Mouse (Mus musculus): Measurements from ENCODE around the gene AL732309.1. TPM values are rescaled to one million over a fixed set of nuclear protein-coding genes. Genes with fewer than 3 reads are reported as not detected.

Gene AL732309.1
- total RNA-seq (2023), result 11.0 TPM

GRCm38 (mm10) chr2:25246183-25247072 lies at the start of gene AL732309.1:
Gene AL732309.1 (minus strand): TSS chr2:25246863.

GRCm38 (mm10) chr2:25289651-25290050 lies 43.0 kb upstream of the AL732309.1 start, which contains the start of gene Lrrc26:
Gene Lrrc26 (plus strand): TSS chr2:25289915.

GRCm38 (mm10) chr2:25287927-25288649 lies 41.4 kb upstream of the AL732309.1 start, which contains the start of gene Tmem210:
Gene Tmem210 (plus strand): TSS chr2:25288145.

GRCm38 (mm10) chr2:25271827-25272511 lies 25.3 kb upstream of the AL732309.1 start, which contains the start of the genes Ssna1 and Anapc2:
Gene Ssna1 (minus strand): TSS chr2:25272438.
Gene Anapc2 (plus strand): TSS chr2:25272478.

GRCm38 (mm10) chr2:25262291-25262767 lies 15.7 kb upstream of the AL732309.1 start, which contains the start of gene Tprn:
Gene Tprn (plus strand): TSS chr2:25262618.

GRCm38 (mm10) chr2:25255284-25255779 lies 8.7 kb upstream of the AL732309.1 start, which contains the start of gene Tmem203:
Gene Tmem203 (plus strand): TSS chr2:25255439.

GRCm38 (mm10) chr2:25242101-25242506 lies 4.6 kb downstream of the AL732309.1 start, which contains the start of the genes Rnf208 and Cysrt1:
Gene Rnf208 (plus strand): TSS chr2:25242255.
Gene Cysrt1 (minus strand): TSS chr2:25242452.

GRCm38 (mm10) chr2:25236614-25237013 lies 10.0 kb downstream of the AL732309.1 start, which contains the start of gene Rnf224:
Gene Rnf224 (minus strand): TSS chr2:25236787.

GRCm38 (mm10) chr2:25234050-25234449 lies 12.6 kb downstream of the AL732309.1 start, which contains the start of gene Slc34a3:
Gene Slc34a3 (minus strand): TSS chr2:25234364.

GRCm38 (mm10) chr2:25224492-25224765 lies 22.2 kb downstream of the AL732309.1 start, which contains the start of gene Tubb4b:
Gene Tubb4b (minus strand): TSS chr2:25224702.

GRCm38 (mm10) chr2:25218445-25218844 lies 28.2 kb downstream of the AL732309.1 start, which contains the start of gene Fam166a:
Gene Fam166a (plus strand): TSS chr2:25218745.

GRCm38 (mm10) chr2:25214444-25214843 lies 32.2 kb downstream of the AL732309.1 start, which contains the start of gene Stpg3:
Gene Stpg3 (minus strand): TSS chr2:25214637.

GRCm38 (mm10) chr2:25211121-25211670 lies 35.5 kb downstream of the AL732309.1 start, which contains the start of gene Nelfb:
Gene Nelfb (minus strand): TSS chr2:25211489.

GRCm38 (mm10) chr2:25196172-25196954 lies 50.3 kb downstream of the AL732309.1 start, which contains the start of gene Tor4a:
Gene Tor4a (minus strand): TSS chr2:25196886.

Other genes starting within 250 kb of the AL732309.1 start
- gene Nsmf, start 192.5 kb downstream of the AL732309.1 start, total RNA-seq (2023), result 22.7 TPM
- gene Entpd8, start 166.6 kb downstream of the AL732309.1 start, total RNA-seq (2023), result not detected
- gene Noxa1, start 151.7 kb downstream of the AL732309.1 start, total RNA-seq (2023), result not detected
- 3.3 TPM for gene Nrarp, start 66.1 kb downstream of the AL732309.1 start, total RNA-seq (2023)
- gene Tor4a, start 50.0 kb downstream of the AL732309.1 start, total RNA-seq (2023), result 25.9 TPM
- gene Nelfb, start 35.4 kb downstream of the AL732309.1 start, total RNA-seq (2023), result 68.2 TPM
- not detected for gene Stpg3, start 32.2 kb downstream of the AL732309.1 start, total RNA-seq (2023)
- not detected for gene Fam166a, start 28.1 kb downstream of the AL732309.1 start, total RNA-seq (2023)
- 105 TPM for gene Tubb4b, start 22.2 kb downstream of the AL732309.1 start, total RNA-seq (2023)
- not detected for gene Slc34a3, start 12.5 kb downstream of the AL732309.1 start, total RNA-seq (2023)
- gene Rnf224, start 10.1 kb downstream of the AL732309.1 start, total RNA-seq (2023), result not detected
- not detected for gene Rnf208, start 4.6 kb downstream of the AL732309.1 start, total RNA-seq (2023)
- gene Cysrt1, start 4.4 kb downstream of the AL732309.1 start, total RNA-seq (2023), result not detected
- 20.6 TPM for gene Tmem203, start 8.6 kb upstream of the AL732309.1 start, total RNA-seq (2023)
- gene Tprn, start 15.8 kb upstream of the AL732309.1 start, total RNA-seq (2023), result 20.0 TPM
- gene Ssna1, start 25.6 kb upstream of the AL732309.1 start, total RNA-seq (2023), result 39.1 TPM
- gene Anapc2, start 25.6 kb upstream of the AL732309.1 start, total RNA-seq (2023), result 92.6 TPM
- not detected for gene Tmem210, start 41.3 kb upstream of the AL732309.1 start, total RNA-seq (2023)
- gene Lrrc26, start 43.1 kb upstream of the AL732309.1 start, total RNA-seq (2023), result not detected
- not detected for gene Grin1, start 72.3 kb upstream of the AL732309.1 start, total RNA-seq (2023)
- gene Man1b1, start 85.5 kb upstream of the AL732309.1 start, total RNA-seq (2023), result 34.4 TPM
- 13.0 TPM for gene Dpp7, start 109.5 kb upstream of the AL732309.1 start, total RNA-seq (2023)
- gene Uap1l1, start 118.8 kb upstream of the AL732309.1 start, total RNA-seq (2023), result 12.6 TPM
- not detected for gene Sapcd2, start 125.5 kb upstream of the AL732309.1 start, total RNA-seq (2023)
- not detected for gene Entpd2, start 149.0 kb upstream of the AL732309.1 start, total RNA-seq (2023)
- 2.3 TPM for gene Npdc1, start 152.5 kb upstream of the AL732309.1 start, total RNA-seq (2023)
- 0.52 TPM for gene Fut7, start 176.4 kb upstream of the AL732309.1 start, total RNA-seq (2023)
- 80.3 TPM for gene Abca2, start 181.8 kb upstream of the AL732309.1 start, total RNA-seq (2023)
- not detected for gene Clic3, start 210.0 kb upstream of the AL732309.1 start, total RNA-seq (2023)
- 83.0 TPM for gene Paxx, start 214.2 kb upstream of the AL732309.1 start, total RNA-seq (2023)
- gene Ptgds, start 223.2 kb upstream of the AL732309.1 start, total RNA-seq (2023), result not detected
- gene Lcn12, start 247.0 kb upstream of the AL732309.1 start, total RNA-seq (2023), result not detected